Mouse (Mus musculus): ENCODE measurements around the gene Hist1h2ba. TPM values are rescaled to one million over a fixed set of nuclear protein-coding genes. Genes with fewer than 3 reads are reported as not detected.

Gene Hist1h2ba
- polyA plus RNA-seq (2012; rRNA removed), result not detected in 2 replicates

DNA sequence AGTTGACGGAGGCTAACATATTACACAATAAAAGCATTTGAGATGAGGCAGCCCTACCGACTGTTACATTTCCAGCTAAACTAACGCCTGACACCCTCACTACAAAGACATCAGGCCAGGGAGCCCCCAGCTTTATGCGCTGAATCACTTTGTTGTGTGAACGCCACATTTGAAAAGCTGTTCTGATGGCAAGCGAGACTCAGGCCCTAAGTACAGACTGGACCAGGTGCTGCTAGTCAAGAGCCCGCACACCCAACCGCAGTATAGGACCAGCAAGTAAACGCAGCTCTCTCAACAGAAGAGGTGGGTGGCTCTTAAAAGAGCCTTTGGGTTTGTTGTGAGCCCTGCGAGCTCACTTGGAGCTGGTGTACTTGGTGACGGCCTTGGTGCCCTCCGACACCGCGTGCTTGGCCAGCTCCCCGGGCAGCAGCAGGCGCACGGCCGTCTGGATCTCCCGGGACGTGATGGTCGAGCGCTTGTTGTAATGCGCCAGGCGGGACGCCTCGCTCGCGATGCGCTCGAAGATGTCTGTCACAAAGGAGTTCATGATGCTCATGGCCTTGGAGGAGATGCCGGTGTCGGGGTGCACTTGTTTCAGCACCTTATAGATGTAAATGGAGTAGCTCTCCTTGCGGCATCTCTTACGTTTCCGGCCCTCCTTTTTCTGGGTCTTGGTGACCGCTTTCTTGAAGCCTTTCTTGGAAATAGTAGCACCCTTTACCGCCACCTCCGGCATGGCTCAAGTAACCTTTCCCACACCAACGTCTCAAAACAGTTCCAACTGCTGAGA is at the start of gene Hist1h2ba:
Hist1h2ba (minus strand) TSS at position 736 of the 790 bp plus-strand sequence.
- no peaks in the 10 kb centered on the region for H3K36me3 ChIP-seq (ENCODE audit: control insufficient read depth, insufficient read depth, low read length)
- no peak for TF ChIP-seq POLR2A (IDR thresholded peaks at IDR 0.05; ENCODE audit: low read depth, low read length)
- TF ChIP-seq CTCF (IDR thresholded peaks at IDR 0.05; ENCODE audit: extremely low read depth, insufficient read length, insufficient replicate concordance, low read depth, low read length), result no peak
- 94% methylated on average over 39 of the region's 39 CpGs for WGBS

DNA sequence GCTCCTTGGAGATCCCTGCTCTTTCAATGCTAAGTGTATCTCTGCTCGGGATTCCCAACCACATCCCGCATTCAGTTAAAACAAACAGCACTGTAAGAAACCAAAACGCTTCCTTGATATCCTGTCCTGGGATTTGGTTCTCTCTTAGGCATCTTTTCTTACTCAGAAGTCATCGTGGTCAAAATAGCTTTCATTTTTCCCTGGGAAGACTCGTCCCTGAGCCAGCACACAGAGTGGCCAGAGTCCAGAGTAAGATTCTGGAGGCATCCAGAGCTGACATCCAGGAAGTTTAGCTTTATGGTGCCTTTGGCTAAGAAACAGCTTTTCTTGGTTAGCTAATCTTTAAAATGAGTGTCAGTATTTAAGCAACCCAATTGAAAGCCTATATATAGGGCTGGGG is 38.3 kb upstream of the Hist1h2ba start:
- TF ChIP-seq POLR2A (IDR thresholded peaks at IDR 0.05; ENCODE audit: low read depth, low read length), result no peak
- no peak for TF ChIP-seq CTCF (IDR thresholded peaks at IDR 0.05; ENCODE audit: extremely low read depth, insufficient read length, insufficient replicate concordance, low read depth, low read length)
- Histone ChIP-seq H3K36me3 (ENCODE audit: control insufficient read depth, insufficient read depth, low read length) (no peaks in the 10 kb centered on the region), H3K27me3 (ENCODE audit: control insufficient read depth, insufficient read depth, low read length) (no peaks in the 10 kb centered on the region), H3K4me3 (ENCODE audit: low read depth, low read length) (no peak overlapping the region), H3K4me1 (ENCODE audit: control insufficient read depth, insufficient read depth, insufficient read length, low read length) (no peaks in the 10 kb centered on the region), H3K27ac (ENCODE audit: insufficient read depth, low read depth, low read length) (no peak overlapping the region)
- WGBS, result 31% methylated on average over 5 of the region's 5 CpGs

More for the DNA sequence above, at the start of gene Hist1h2ba:
- Histone ChIP-seq H3K27me3 (ENCODE audit: control insufficient read depth, insufficient read depth, low read length) (no peaks in the 10 kb centered on the region), H3K27ac (ENCODE audit: insufficient read depth, low read depth, low read length) (no peak within 1 kb of the TSS), H3K4me1 (ENCODE audit: control insufficient read depth, insufficient read depth, insufficient read length, low read length) (peaks cover 3% of the 10 kb centered on the region; the same call in 1 of the 2 replicates), H3K4me3 (ENCODE audit: low read depth, low read length) (no peak within 1 kb of the TSS)

- 56% methylated on average over 2 of the region's 2 CpGs for WGBS
- no peaks in the 10 kb centered on the region for H3K27me3 ChIP-seq (ENCODE audit: control insufficient read depth, insufficient read depth, low read length)
- no peaks in the 10 kb centered on the region for H3K36me3 ChIP-seq (ENCODE audit: control insufficient read depth, insufficient read depth, low read length)
- H3K4me1 ChIP-seq (ENCODE audit: control insufficient read depth, insufficient read depth, insufficient read length, low read length), result no peaks in the 10 kb centered on the region
- no peak for TF ChIP-seq POLR2A (IDR thresholded peaks at IDR 0.05; ENCODE audit: low read depth, low read length)
- no peak for TF ChIP-seq CTCF (IDR thresholded peaks at IDR 0.05; ENCODE audit: extremely low read depth, insufficient read length, insufficient replicate concordance, low read depth, low read length)
- H3K4me3 ChIP-seq (ENCODE audit: low read depth, low read length), result no peak overlapping the region
- no peak overlapping the region for H3K27ac ChIP-seq (ENCODE audit: insufficient read depth, low read depth, low read length)
Measured at GRCm38 (mm10) chr13:23971870-23972269, 37.9 kb upstream of the Hist1h2ba start.

DNA sequence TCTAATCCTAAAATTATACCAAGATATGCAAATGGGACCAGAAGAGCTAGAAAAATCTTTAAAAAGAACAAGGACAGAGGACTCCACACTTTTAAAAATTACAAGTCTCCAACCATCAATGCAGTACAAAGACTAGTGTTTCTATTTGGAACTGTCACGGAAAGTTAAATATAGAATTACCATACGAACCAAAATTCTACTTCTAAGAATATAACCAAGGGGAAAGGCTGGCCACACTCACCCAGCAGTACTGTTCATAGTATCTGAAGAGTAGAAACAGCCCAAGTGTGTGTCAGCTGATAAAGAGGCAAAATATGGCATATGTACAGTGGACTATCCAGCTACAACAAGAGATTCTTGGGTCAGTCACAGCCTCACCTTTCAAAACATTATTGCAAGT is 31.0 kb upstream of the Hist1h2ba start:
- Histone ChIP-seq H3K4me1 (ENCODE audit: control insufficient read depth, insufficient read depth, insufficient read length, low read length) (no peaks in the 10 kb centered on the region), H3K27me3 (ENCODE audit: control insufficient read depth, insufficient read depth, low read length) (no peaks in the 10 kb centered on the region), H3K27ac (ENCODE audit: insufficient read depth, low read depth, low read length) (no peak overlapping the region), H3K4me3 (ENCODE audit: low read depth, low read length) (no peak overlapping the region), H3K36me3 (ENCODE audit: control insufficient read depth, insufficient read depth, low read length) (no peaks in the 10 kb centered on the region)
- WGBS, result 74% methylated on average over 2 of the region's 2 CpGs
- TF ChIP-seq POLR2A (IDR thresholded peaks at IDR 0.05; ENCODE audit: low read depth, low read length) (no peak), CTCF (IDR thresholded peaks at IDR 0.05; ENCODE audit: extremely low read depth, insufficient read length, insufficient replicate concordance, low read depth, low read length) (no peak)

DNA sequence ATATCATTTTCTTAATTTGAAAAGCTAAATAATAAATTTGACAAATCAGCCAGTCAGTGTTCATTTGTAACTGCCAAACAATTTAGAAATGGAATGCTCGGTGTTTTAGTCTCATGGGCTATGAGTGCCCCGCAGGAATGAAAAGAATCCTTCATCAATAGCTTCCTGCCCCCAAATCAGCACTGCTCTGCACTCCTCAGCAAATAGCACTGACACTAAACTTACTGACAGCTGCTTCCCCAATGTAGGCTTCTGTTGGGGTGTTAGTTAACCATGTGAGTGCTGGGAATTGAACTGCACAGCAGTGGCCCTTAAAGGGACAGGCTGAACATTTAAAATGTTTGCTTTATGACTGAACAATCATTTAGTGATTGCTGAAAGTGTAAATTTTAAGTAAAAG is 25.8 kb upstream of the Hist1h2ba start:
- H3K27me3 ChIP-seq (ENCODE audit: control insufficient read depth, insufficient read depth, low read length), result no peaks in the 10 kb centered on the region
- H3K4me1 ChIP-seq (ENCODE audit: control insufficient read depth, insufficient read depth, insufficient read length, low read length), result no peaks in the 10 kb centered on the region
- WGBS, result 19% methylated on average over 2 of the region's 2 CpGs
- no peak overlapping the region for H3K4me3 ChIP-seq (ENCODE audit: low read depth, low read length)
- TF ChIP-seq CTCF (IDR thresholded peaks at IDR 0.05; ENCODE audit: extremely low read depth, insufficient read length, insufficient replicate concordance, low read depth, low read length) (no peak), POLR2A (IDR thresholded peaks at IDR 0.05; ENCODE audit: low read depth, low read length) (no peak)
- no peak overlapping the region for H3K27ac ChIP-seq (ENCODE audit: insufficient read depth, low read depth, low read length)
- no peaks in the 10 kb centered on the region for H3K36me3 ChIP-seq (ENCODE audit: control insufficient read depth, insufficient read depth, low read length)

- Histone ChIP-seq H3K36me3 (ENCODE audit: control insufficient read depth, insufficient read depth, low read length) (no peaks in the 10 kb centered on the region), H3K4me1 (ENCODE audit: control insufficient read depth, insufficient read depth, insufficient read length, low read length) (no peaks in the 10 kb centered on the region; the same call in 1 of the 2 replicates), H3K27ac (ENCODE audit: insufficient read depth, low read depth, low read length) (no peak overlapping the region), H3K27me3 (ENCODE audit: control insufficient read depth, insufficient read depth, low read length) (no peaks in the 10 kb centered on the region), H3K4me3 (ENCODE audit: low read depth, low read length) (no peak overlapping the region)
- 41% methylated on average over 3 of the region's 3 CpGs for WGBS
- TF ChIP-seq POLR2A (IDR thresholded peaks at IDR 0.05; ENCODE audit: low read depth, low read length), result no peak
- TF ChIP-seq CTCF (IDR thresholded peaks at IDR 0.05; ENCODE audit: extremely low read depth, insufficient read length, insufficient replicate concordance, low read depth, low read length), result peak; percentile 51; the same call in 1 of the 2 replicates
Measured at GRCm38 (mm10) chr13:23950928-23951327, 17.0 kb upstream of the Hist1h2ba start.

DNA sequence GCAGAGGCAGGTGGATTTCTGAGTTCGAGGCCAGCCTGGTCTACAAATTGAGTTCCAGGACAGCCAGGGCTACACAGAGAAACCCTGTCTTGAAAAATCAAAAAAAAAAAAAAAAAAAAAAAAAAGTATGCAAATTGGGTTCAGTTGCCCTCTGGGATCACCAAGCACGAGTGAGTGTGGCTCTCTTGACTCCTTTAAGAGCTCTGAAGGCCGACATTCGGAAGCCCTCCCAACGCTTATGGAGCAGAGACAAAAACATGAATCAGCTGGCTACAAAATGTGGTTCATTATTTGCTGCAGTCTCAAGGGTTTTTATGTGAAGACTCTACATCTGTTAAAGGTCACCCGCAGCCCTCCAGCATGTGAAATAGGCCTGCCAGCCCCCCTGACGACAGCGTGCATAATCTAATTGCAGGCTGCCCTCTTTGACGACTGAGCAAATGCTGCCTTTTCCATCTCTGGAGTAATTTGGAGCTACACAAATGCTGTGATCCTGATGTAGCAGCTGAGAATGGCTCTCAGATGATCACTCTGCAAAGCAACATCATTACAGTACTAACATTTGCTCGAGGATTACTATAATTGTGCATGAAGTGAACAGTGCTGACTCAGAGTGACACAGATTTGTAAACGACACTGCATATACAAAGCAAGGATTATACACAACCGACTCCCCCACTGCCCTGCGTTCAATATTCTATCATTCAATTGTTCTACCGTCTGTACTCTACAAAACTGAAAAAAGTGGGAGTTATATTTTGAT is 15.7 kb upstream of the Hist1h2ba start:
- H3K4me3 ChIP-seq (ENCODE audit: low read depth, low read length), result no peak overlapping the region
- TF ChIP-seq CTCF (IDR thresholded peaks at IDR 0.05; ENCODE audit: extremely low read depth, insufficient read length, insufficient replicate concordance, low read depth, low read length), result no peak
- no peak for TF ChIP-seq POLR2A (IDR thresholded peaks at IDR 0.05; ENCODE audit: low read depth, low read length)
- 80% methylated on average over 14 of the region's 14 CpGs for WGBS
- H3K27me3 ChIP-seq (ENCODE audit: control insufficient read depth, insufficient read depth, low read length), result no peaks in the 10 kb centered on the region
- no peak overlapping the region for H3K27ac ChIP-seq (ENCODE audit: insufficient read depth, low read depth, low read length)
- H3K4me1 ChIP-seq (ENCODE audit: control insufficient read depth, insufficient read depth, insufficient read length, low read length), result no peaks in the 10 kb centered on the region; the same call in 1 of the 2 replicates
- H3K36me3 ChIP-seq (ENCODE audit: control insufficient read depth, insufficient read depth, low read length), result no peaks in the 10 kb centered on the region

Data from small intestine, adult 2 months (tissue).